Comparison of ENCODE assay signal across 9 mouse cellular contexts in genomic region chr1:42697756-42698583, GRCm38 (mm10). TPM values are rescaled to one million over a fixed set of nuclear protein-coding genes. Genes with fewer than 3 reads are reported as not detected.
DNase-seq lines count a peak whose midpoint lies in the region; ATAC-seq lines count a peak whose summit lies in the region.
"Had no signal": no experiment of that assay in that cellular context is flagged by ENCODE, and none has a peak within 500 bp of the region (broad histone marks: within the 10 kb centered on the region; RNA-seq: fewer than 3 reads in every experiment).

No protein-coding gene starts in this region.

- peaks cover 47% of the 10 kb centered on the region for H3K4me1 ChIP-seq in heart, embryonic 15.5 days (replicated peaks)
- peaks cover 5% of the 10 kb centered on the region for H3K4me1 ChIP-seq in neural tube, embryonic 14.5 days (ENCODE audit: control insufficient read depth, insufficient read depth, low read length)

- intact Hi-C loops in left cerebral cortex, postnatal 25 days (cut with DNase I): loop anchor here (5.0 to 10.0 kb wide), 3 partner anchors 1026 to 1821 kb away; no protein-coding TSS in a partner anchor
- intact Hi-C loops in gastrocnemius, postnatal 14 days (cut with DNase I; ENCODE audit: low total_unique reads): no loop called here

- peak overlapping the region; percentile 53 for H3K4me3 ChIP-seq in heart, embryonic 15.5 days
- peak overlapping the region; percentile 78 for H3K4me3 ChIP-seq in neural tube, embryonic 14.5 days (ENCODE audit: low read depth, low read length)

- no peak for ATAC-seq in heart, embryonic 15.5 days (replicated peaks; ENCODE audit: insufficient number of reproducible peaks, insufficient read depth, low FRiP score, low read depth)
- ATAC-seq in neural tube, embryonic 14.5 days (ENCODE audit: low read depth): no peak

- no peaks in the 10 kb centered on the region for H3K9me3 ChIP-seq in heart, embryonic 15.5 days (replicated peaks)
- no peaks in the 10 kb centered on the region for H3K9me3 ChIP-seq in neural tube, embryonic 14.5 days (ENCODE audit: control insufficient read depth, low read length)

- H3K4me2 ChIP-seq in heart, embryonic 15.5 days: peak overlapping the region; percentile 89
- H3K4me2 ChIP-seq in neural tube, embryonic 14.5 days (ENCODE audit: low read depth, low read length): peak overlapping the region; percentile 95

- no peak overlapping the region for H3K9ac ChIP-seq in heart, embryonic 15.5 days
- peak overlapping the region; percentile 93 for H3K9ac ChIP-seq in neural tube, embryonic 14.5 days (replicated peaks; ENCODE audit: low read depth, low read length)

- under 1% methylated on average over 77 of the region's 80 CpGs for WGBS in heart, embryonic 15.5 days
- WGBS in neural tube, embryonic 14.5 days: under 1% methylated on average over 78 of the region's 80 CpGs

- H3K27me3 ChIP-seq in heart, embryonic 15.5 days: peaks cover 91% of the 10 kb centered on the region
- H3K27me3 ChIP-seq in neural tube, embryonic 14.5 days (ENCODE audit: control insufficient read depth, insufficient read depth, low read length): peaks cover 4% of the 10 kb centered on the region; the same call in 1 of the 2 replicates

- no peak overlapping the region for H3K27ac ChIP-seq in heart, embryonic 15.5 days
- peak overlapping the region; percentile 93 for H3K27ac ChIP-seq in neural tube, embryonic 14.5 days (ENCODE audit: low read depth, low read length)

- H3K36me3 ChIP-seq in heart, embryonic 15.5 days: no peaks in the 10 kb centered on the region
- H3K36me3 ChIP-seq in neural tube, embryonic 14.5 days (ENCODE audit: control insufficient read depth, insufficient read depth, low read length): no peaks in the 10 kb centered on the region; the same call in 1 of the 2 replicates

- DNase-seq in kidney, adult 11 months: peak; percentile 16
- DNase-seq in kidney, adult 8-10 months: no peak
- DNase-seq in cerebellum, postnatal 36 days: peak; percentile 35 to 36
- peak; percentile 60 to 67 for DNase-seq in left cerebral cortex, postnatal 25 days (ENCODE audit: low spot score in 2 of 2)
- no peak for DNase-seq in gastrocnemius, postnatal 14 days
- no peak for DNase-seq in spleen, adult 18-20 months

RNA-seq across cellular contexts. Expression of gene Pou3f3, which starts 2.4 kb away (rescaled TPM):
- polyA plus RNA-seq in heart, embryonic 15.5 days (2015; fragmentation: Nextera tagmentation; extraction: Ambion mirVana): 0.03 and 0.06 TPM in 2 replicates
- 10 to 100 TPM; 57.6 to 59.5 TPM for total RNA-seq in left cerebral cortex, postnatal 25 days (2021)
- 10.4 and 11.0 TPM in 2 replicates for polyA plus RNA-seq in neural tube, embryonic 14.5 days (2014; fragmentation: Nextera tagmentation; extraction: Ambion mirVana)
- total RNA-seq in gastrocnemius, postnatal 14 days (2021): not detected
- total RNA-seq: hematopoietic stem cell, adult 5-6 weeks had no signal

Comparison
In these comparisons a context has a peak if more than half of its experiments do, and no peak if none do; other contexts are left out.
1. DNase-seq: peak in kidney, adult 11 months (single experiment), cerebellum, postnatal 36 days (2 of 2) and left cerebral cortex, postnatal 25 days (2 of 2); none in kidney, adult 8-10 months (0 of 2), gastrocnemius, postnatal 14 days (single experiment) and spleen, adult 18-20 months (0 of 2).
2. RNA of gene Pou3f3, which starts 2.4 kb away (total RNA-seq): 57.6 to 59.5 TPM in left cerebral cortex, postnatal 25 days; not detected in gastrocnemius, postnatal 14 days; every median in the first group is over 10 times any median in the second.